Mouse (Mus musculus): ENCODE results near the gene Sf3a3.
A peak's percentile ranks its signal among the peaks of the same experiment; 100 is the strongest.

Gene Sf3a3

DNA sequence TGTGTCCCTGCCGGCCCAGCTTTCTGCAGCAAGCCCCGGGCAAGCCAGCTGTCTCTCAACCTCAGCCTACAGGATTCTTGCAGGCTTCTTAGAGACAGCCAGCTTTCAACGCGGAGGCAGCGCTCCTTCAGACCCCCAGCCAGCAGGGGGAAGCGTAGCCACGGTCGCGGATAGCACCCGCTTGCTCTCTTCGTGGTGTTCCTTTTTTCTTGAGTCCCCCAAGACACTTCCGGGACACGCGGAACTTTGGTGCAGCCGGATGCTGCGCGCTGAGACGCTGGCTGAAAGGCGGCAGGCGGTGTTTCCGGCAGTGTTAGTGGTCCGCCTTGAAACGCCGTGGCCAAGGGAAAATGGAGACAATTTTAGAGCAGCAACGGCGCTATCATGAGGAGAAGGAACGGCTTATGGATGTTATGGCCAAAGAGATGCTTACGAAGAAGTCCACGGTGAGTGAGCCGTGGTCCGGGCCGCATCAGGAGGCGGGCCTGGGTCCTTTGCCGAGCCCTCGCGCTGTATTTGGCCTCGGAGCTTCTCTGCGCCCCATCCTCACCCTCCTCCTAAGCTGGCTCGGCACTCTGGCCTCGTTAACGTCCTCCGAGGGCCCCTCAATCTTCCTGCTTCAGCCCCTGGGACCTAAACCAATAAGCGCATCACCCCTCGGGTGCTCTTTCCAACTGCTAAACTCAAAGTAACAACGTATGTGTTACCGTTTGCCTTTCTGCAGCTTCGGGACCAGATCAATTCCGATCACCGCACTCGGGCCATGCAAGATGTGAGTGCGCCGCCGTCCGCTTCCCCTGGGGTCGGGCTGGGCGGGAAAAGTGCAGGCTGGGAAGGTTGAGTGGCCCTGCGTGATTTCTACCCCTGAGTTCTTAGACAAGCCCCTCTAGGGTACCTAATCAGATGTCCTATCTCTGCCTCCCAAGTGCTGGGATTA, at the start of gene Sf3a3:
TSS of gene Sf3a3 (plus strand) at position 232 of the 937 bp plus-strand sequence.
- DNase-seq (ENCODE audit: low read depth, low spot score): peak; percentile 95

DNA sequence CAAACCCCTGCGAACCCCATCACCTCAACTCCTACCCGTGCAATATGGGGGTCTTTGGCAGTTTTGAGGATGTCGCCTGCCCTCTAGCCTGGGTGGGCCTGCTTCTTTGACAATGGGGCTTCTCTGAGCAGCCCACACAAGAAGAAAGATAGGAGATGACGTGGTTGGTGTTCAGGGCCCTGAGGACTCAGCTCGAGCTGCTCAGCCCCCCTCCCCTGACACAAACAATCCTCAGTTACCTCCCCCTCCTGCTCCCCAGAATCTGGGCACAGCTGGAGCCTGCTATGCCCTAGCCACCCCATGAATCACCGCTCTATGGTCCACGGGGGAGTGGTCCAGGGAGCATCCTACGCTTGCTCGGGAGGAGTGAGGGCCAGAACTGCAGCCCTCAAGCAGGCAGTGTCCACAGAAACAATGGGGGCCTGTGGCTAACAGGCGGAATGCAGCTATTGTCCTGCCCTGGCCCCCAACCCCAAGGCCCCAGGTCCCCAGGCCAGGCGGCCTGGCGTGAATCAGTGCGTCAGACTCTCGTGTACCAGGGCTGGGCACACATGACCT, 47.0 kb upstream of the Sf3a3 start:
- no peak for DNase-seq (ENCODE audit: low read depth, low spot score)

DNA sequence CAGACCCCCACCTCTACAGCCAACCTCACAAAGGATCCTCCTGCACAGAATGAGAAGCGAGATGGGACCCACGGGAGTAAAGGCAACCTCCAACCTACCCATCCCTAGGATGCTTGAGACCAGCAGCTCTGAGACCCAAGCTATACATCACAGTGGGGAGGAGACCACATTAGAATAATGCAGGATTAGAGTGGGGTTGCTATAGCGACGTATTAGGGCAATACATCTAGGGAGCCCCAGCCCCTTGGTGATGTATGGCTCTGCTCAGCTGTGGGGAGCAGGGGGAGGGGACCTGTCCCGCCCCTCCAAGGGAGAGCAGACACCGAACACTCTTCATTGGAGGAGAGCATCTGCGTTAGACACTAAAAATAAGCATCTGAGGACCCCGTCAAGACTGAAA, 46.5 kb upstream of the Sf3a3 start:
- DNase-seq (ENCODE audit: low read depth, low spot score): no peak

DNA sequence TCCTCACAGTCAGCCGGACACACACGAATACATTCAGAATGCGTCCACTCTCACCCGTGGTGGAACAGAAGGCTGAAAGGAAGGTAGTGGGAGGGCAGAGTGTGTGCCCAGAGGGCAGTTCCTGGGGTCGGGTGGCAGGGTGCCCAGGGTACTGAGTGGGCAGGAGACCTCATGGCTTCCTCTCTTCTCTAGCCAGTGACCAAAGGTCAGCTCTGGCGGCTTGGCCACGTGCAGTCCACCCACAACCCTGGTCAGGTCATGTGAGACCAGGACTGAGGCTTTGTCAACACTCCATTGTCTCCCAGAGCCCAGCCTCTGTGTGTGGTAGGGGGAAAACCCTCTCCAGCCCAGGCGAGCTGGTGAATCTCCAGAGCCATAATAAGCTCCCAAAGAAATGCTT, 44.3 kb upstream of the Sf3a3 start:
- DNase-seq (ENCODE audit: low read depth, low spot score): no peak

DNA sequence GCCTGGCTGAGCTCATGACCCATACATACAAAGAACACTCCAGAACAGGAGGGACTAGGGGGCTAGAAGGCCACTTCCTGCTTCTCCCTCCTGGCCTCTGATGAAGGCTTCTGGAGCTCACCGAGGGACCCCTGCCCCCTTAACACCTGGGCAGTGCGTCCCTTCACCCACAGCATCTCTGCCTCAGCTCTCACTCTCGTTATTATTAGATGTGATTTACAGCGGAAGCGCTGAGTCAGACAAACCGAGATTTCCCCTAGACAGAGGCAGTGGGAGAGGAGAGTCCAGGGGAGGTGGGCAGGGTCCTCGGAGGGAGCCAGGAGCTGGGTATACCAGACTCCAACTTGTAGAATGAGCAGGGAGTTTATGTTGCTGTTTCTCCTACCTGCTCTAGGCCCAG, 43.0 kb upstream of the Sf3a3 start:
- no peak for DNase-seq (ENCODE audit: low read depth, low spot score)

DNA sequence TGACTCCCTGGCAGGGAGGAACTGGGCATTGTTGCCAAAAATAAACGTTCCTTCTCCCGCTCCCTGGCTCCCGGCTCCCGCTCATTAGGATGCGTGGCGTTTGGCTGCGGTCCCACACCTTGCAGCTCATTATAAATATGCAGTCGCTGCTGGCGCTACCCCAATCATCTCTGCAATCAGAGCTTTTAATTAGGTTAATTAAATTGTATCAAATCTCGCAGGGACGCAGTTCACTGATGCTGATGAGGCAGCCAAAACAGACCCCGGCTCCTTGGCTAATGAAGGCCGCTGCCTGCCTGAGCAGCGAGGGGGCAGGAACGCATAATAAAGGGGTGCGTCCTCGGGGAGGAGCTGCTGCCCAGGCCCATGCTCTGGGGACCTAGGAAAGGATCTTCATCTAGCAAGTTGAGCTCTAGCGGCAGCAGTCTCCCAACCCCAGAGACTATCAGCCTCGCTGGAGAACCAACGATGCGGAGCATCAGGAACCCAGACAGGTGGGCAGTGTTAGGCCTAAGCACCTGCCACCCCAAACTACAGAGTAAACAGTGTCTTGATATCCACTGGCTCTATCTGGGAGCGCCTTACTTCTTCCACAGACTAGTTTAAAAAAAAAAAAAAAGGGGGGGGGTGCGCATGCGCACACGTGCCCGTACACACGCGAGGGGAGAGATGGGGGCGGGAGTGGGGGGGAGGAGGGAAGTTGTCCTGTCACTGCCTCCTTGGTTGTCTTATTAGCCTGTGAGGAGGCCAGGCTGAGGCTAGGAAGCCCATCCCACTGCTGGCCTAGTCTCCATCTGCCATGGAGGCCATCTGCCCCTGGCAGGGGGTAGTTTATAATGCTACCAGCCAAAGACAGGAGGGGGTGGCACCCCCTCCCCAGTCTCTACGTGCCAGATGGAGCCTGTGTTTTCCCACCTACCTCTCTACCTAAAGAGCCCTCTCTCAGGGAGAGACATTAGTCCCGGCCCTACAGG, 41.9 kb upstream of the Sf3a3 start:
- no peak for DNase-seq (ENCODE audit: low read depth, low spot score)

DNA sequence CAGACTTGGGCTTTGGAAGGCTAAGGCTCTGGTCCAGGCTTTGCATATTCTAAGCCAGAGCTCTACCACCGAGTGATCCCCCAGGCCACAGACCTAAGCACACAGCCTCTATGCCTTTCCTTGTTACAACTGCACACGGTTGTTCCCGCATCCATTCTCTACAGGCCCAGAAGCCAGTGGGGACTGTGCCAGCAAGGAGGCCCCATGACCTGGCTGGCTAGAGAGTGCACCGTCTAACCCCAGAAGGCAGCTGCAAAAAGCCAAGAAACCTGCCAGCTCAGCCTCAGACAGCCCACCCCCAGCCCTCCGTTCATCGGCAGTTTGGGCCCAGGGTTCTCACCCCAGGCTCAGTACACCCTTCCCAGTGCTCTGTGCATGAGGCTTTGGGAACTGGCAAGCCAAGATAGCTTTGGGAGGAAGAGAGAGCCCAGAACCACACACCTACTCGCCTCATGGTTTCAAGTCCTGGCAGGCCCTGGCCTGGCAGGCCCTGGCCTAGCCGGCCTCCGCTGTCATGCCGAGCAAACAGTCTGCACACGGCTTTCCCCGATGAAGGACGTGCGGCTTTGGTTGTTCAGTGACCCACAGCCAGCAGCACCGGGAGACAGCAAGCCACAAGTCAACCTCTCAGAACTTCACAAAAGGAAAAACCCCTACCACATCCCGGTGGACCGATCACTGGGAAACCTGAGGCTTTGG, 40.1 kb upstream of the Sf3a3 start:
- DNase-seq (ENCODE audit: low read depth, low spot score): no peak

DNA sequence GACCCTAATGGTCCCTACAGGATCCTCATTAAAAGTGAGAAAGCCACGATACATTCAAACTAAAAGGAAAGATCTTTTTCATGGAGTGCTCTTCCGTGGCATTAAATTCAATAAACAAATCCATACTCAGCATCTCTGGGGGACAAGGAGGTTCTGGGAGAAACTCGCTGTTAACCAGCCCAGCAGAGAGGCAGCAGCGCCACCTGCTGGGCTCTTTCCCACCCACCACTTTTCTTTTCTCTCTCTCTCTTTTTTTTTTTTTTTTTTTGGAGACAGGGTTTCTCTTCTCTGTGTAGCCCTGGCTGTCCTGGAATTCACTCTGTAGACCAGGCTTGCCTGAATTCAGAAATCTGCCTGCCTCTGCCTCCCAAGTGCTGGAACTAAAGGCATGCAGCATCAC, 39.5 kb upstream of the Sf3a3 start:
- DNase-seq (ENCODE audit: low read depth, low spot score): peak; percentile 81

DNA sequence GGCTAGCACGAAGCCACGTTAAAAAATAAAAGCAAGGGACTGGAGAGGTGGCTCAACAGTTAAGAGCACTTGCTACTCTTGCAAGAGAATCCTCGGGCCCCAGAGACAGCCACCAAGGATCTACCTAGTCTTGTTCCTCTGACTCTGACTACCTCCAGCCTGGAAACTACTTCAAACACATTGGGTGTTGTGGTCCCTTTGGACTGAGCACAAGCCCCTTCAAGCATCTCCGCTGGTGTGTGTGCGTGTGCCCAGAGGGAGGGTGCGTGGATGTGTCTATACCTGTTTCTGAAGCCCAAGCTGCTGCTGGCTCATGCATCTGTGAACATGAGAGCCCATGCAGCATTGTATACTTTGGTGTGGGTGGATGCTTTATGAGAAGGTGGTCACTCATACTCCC, 38.6 kb upstream of the Sf3a3 start:
- no peak for DNase-seq (ENCODE audit: low read depth, low spot score)

DNA sequence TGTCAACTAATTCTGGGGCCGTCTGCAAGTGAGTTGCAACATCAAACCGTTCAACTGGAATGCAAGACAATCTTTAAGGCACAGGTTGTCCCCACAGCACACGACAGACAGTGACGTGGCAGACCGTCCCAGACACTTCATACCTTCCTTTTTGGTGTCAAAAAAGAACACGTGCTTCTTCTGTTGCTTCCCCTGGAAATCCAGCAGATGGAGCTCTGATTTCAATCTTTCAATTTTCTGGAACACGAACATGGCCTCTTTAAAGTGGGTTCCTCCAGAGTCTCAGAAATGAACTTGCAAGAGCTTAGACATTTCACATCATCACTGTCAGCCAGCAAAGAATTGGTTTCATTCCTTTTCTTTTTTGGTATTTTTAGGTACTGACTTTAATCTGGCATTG, 32.3 kb upstream of the Sf3a3 start:
- DNase-seq (ENCODE audit: low read depth, low spot score): peak; percentile 66

DNA sequence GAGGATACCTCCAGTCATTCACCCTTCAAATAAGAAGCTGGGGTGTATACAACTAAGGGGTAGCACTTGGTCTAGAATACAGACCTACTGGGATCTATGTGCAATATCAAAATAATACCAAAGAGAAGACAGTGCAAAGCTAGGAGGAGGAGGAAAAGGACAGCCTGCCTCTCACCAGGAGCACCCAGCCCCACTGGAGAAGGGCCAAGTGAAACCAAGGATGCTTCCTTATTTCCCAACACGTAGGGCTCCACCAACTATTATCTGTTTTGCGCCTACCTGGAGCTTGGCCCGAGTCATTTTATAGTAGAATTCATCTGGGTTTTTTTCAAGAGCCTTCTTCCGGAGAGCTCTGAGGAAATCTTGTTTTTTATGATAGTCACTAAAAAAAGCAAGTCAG, 31.1 kb upstream of the Sf3a3 start:
- no peak for DNase-seq (ENCODE audit: low read depth, low spot score)

DNA sequence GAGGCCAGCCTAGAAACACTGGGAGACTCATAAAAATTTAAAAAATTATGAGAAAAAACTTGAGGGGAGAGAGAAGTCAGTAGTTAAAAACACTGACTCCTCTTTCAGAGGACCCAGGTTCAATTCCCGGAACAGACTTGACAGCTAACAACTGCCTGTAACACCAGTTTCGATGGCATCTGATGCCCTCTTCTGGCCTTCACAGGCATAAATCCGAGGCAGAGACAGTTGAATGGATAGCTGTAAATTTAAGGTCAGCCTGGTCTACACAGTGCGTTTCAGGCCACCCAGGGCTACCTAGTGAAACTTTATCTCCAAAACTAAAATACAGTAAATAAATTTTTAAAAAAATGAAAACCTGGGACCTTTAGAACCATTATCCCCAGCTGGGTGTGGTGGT, 29.6 kb upstream of the Sf3a3 start:
- DNase-seq (ENCODE audit: low read depth, low spot score): no peak

DNA sequence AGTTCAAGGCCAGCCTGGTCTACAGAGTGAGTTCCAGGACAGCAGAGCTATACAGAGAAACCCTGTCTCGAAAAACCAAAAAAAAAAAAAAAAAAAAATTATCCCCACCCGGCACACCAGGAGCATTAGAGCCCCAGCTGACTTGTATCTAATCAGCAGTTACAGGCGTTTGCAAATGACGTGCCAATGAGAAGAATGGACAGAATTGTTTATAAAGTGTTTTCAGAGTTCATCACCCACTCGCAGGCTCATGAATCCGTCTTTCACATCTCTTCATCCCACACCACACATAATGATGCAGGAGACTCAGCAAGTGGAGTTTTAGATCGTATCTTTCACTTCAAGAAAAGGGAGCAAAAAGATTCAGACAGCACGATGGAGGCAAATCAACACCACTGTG, 29.1 kb upstream of the Sf3a3 start:
- DNase-seq (ENCODE audit: low read depth, low spot score): no peak

DNA sequence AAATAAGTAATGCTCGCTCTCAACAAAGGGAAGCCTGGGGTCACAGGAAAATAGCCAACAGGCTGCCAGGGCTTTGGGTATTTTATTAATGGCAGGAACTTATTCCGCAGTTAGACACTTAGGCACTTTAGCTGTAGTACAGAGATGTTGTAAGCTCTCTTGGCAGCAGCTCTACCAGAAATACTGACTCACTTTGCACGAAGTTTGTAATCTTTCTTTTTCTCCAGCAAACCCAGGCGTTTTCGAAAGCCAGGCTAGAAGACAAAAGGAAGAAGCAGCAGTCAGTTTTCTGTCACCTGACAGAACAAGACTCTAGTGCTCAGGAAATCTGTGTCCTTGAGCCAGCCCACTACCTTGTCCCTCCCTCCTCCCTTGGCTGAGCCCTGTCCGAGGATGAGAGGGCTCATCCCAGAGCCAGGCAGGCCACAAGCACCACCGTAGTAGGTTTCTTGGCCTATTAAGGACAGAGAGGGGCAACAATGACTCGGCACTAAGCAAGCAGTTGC, 28.6 kb upstream of the Sf3a3 start:
- DNase-seq (ENCODE audit: low read depth, low spot score): peak; percentile 65

DNA sequence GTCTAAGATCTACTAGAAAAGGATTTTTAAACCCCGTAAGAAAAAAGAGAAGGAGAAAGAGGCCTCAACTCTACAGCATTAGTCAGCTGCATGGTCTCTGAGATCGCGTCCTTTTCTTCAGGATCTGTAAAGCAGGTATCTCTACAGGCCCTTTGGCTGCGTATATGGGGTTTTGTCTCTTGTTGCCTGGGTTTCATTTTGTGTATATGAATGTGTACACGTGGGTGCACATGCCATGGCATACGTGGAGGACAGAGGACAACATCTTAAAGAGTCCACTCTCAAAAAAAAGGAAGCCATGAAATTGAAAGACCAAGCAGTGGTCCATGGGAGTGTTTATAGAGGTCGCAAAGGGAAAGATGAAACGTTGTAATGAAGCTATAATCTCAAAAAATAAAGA, 23.1 kb upstream of the Sf3a3 start:
- DNase-seq (ENCODE audit: low read depth, low spot score): no peak

DNA sequence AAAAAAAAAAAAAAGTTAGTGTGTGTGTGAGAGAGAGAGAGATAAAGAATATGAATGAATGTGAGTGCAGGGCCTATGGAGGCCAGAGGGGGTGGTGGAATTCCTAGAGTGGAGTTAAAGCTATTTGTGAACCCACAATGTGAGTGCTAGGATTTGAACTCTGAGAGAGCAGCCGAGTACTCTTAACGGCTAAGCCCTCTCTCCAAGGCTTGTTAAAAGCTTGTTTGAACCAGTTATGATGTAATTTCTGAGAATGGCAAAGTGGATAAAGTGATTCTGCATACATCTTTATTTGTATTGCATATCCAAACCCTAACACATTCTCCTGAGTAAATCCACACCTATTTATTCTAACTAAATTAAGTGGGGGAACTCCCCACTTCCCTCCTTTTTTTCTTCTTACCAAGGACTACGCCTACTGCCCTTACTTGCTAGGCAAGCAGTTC, 22.1 kb upstream of the Sf3a3 start:
- no peak for DNase-seq (ENCODE audit: low read depth, low spot score)

DNA sequence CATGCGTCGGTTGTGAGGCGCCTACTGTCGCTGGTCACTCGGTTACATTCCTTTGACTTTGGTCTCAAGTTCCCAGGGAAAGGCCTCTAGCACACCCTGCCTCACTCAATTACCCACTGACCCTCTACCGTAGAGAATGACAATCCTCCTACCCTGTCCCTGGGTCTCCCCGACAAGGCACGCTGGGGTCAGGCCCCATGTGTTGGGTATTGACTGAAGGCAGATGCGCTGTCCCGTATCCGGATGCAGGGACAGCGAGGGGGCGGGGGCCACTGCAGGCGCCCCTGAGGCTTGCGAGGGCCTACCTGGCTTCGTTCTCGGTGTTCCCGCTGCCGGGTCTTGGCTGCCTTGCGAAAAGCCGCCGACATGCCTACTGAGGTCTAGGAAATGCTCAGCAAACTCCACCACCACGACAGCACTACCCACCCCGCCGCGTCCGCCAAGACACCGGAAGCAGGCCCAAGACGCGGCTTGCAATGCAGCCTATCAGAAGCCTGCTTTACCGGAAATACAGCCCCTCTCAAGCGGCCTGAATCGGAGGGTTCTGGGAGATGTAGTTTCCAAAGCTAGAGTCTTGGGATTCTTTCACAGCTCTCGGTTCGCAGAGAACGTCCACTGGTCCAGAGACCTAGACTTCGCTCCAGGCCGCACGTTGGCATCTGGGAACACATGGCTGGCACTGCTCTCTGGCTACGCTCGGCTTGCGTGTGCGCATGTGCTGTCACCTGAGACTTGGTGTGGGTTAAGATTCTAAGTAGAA, 21.3 kb upstream of the Sf3a3 start, which contains the start of gene Utp11:
TSS of gene Utp11 (minus strand) at position 466 of the 760 bp plus-strand sequence.
- peak; percentile 97 for DNase-seq (ENCODE audit: low read depth, low spot score)

DNA sequence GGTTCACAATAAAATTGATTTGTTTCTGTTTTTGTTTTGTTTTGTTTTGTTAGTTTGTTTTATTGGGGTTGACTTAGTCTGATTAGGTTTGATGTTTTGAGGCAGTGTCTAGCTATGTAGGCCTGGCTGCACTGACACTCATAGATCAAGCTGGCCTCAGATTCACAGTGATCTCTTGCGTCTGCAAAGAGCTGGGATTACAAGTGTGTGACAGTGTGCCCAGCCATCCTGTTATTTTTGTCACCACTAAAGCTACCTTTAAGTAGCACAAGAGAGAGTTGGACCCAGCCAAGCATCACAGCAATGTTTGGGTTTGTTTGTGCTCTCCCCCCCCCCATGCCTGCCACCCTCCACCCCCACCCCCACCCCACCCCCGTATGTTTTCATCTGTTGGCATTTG, 20.0 kb upstream of the Sf3a3 start:
- DNase-seq (ENCODE audit: low read depth, low spot score): no peak

DNA sequence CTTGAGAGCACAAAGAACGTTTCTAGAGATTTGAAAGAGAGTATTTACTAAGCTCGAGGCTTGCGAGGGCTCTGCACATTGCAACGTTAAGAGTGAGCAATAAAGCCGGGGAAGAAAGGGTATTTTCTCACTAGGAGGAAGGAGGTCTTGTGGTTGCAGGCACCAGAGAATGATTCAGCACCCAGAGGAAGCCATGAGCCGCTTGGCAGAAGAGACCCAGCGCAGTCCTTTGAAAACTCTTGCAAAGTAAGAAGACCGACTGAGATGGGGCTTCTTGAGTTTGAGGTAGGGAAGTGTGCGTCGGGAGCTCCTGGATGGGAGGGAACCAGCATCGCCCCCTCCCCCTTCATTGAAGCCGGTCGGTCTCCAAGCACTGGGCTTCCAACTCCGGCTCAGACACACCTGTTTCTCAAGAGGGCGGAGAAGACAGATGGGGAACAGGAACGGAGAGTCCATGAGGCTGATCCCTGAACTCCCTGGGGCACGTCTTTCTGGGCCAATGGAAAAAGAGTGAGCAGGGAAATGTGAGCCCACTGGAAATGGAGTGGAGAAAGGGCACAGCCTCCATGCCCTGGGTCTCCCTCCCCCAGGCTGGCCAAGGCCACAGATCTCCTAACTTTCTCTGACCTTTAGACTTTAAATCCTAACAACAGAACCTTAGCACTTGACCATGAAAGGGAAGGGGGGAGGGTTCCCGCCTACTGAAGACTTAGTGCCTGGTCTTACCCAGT, 18.6 kb upstream of the Sf3a3 start:
- no peak for DNase-seq (ENCODE audit: low read depth, low spot score)

DNA sequence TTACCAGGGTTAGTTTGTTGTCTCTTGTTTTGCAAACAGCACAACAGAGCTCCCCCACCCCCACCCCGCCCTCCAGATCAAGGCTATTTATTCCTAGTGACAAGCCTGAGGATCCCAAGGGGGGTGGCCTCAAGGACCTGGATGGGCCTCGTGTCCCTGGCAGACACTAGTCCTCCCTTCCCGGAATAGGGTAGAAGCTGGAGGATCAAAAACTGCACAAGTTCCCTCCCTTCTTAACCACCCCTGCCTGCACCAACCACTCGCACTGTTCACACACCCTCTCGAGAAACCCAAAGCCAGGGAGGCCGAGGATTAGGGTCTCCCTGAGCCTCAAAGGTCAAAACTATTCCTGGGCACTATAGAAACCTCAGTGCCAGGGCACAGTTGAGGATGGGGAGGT, 14.8 kb upstream of the Sf3a3 start:
- DNase-seq (ENCODE audit: low read depth, low spot score): no peak

Measured in 3T3-L1 (cell line).